Mouse (Mus musculus) bone marrow, adult 2 months (tissue): ENCODE measurements around the gene Enpp6.

Source experiments
- CTCF ChIP-seq: fragments of 200-500 bp; IDR thresholded peaks from 2 replicates; pipeline ENCODE4 v1.5.1; 2011; ENCODE audit warnings: low read length, control low read depth; ENCODE audit not compliant: control insufficient read depth, insufficient read depth
- POLR2A ChIP-seq: fragments of 200-500 bp; IDR thresholded peaks from 2 replicates; pipeline ENCODE4 v1.6.1; 2011; ENCODE audit warnings: low read depth, mild to moderate bottlenecking, control low read depth, low read length, borderline replicate concordance; ENCODE audit not compliant: control insufficient read depth

DNA sequence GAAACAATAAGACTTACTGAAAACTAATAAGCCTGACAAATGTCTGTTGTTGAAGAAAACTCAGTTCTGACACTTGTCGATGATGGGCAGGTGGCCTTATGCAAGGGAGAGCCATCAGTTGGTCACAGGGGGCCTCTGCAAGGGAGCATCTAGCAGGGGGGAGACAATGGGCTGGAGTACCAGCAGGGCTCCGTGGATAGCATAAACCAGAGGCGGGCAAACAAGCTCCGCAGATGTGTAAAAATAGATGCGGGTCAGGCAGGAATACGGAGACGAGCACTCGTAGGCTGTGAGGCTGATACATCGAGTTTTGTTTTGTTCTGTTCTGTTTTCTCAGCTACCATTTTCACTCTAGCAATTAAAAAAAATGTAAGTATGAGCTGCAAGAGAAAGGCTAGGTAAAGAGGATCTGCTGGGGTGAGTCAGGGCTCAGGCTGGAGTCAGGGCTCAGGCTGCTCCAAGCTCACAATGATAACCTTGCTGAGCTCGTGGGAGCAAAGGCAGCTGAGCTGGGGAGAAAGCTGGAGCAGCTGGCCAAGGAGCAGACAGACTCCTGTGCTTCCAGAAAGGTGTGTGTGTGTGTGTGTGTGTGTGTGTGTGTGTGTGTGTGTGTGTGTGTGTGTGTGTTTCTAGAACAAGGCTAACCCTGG, 40.3 kb downstream of the Enpp6 start:
- no peak for TF ChIP-seq CTCF
- TF ChIP-seq POLR2A: no peak
